Mouse (Mus musculus) neutrophil, adult 59 days (primary cell): ENCODE data around the gene Ccdc142. TPM values are rescaled to one million over a fixed set of nuclear protein-coding genes. Genes with fewer than 3 reads are reported as not detected.

Experiments used
- total RNA-seq, 2 experiments: library from RNA; stranded (reverse); gene quantifications; 1 replicate in 1 of 2; 2 replicates in 1 of 2; pipeline ENCODE4 v1.2.4; 2023

Gene Ccdc142
- 1 to 10 TPM; 4.9 to 7.7 TPM for total RNA-seq

DNA sequence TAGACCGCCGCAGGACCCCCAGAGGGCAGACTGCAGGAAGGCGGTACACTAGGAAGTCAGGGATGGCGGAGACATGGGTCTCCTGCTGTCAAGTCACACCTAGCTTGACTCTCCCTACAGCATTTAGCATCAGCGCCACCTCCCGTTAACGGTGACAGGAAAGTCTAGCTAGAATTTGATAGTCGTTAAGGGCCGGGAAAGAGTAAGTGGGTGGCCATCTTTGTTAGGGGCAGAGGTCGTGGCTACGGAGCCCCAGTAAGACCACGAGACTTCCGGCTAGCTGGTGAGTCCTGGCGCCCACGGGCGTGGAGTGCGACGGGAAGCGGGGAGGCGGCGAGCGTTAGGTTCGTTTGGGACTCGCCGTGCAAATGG is at the start of gene Ccdc142, which contains the start of gene Gm42688:
TSS of gene Ccdc142 (plus strand) at position 286 of the 372 bp plus-strand sequence.
TSS of gene Gm42688 (plus strand) at position 302 of the 372 bp plus-strand sequence.

DNA sequence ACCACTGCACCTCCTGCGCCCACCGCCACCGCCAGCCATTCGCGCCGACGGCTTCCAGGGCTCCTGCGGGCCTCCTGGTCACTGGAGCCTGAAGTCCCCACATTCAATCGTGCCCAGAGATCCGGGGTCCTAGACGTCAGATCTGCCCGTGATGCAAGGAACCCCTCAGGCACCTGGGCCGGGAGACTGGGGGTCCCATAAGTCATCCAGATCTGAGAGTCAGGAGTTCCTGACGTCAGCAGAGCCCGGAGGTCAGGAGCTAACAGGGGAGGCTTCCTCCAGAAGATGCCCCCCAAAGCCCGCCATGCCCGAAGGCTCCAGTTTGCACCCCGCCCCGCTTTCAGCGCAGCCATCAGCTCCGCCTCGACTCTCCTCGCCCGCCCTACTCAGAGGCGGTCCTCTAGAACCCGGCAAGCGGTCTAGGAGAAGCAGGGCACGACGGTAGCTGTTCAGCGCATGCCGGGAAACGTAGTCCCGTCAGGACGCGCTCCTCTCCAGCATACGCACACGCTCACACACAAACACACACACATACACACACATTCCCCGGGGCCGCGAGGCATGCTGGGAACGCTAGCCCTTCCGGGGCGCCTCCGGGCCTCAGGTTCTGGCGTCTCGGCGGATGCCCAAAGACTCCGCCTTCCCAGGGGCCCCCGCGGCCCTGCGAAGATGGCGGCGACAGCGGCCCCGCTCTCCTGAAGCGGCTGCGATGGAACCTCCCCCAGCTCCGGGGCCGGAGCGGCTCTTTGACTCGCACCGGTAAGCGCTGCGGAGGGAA is 47.1 kb upstream of the Ccdc142 start, which contains the start of gene Aup1:
TSS of gene Aup1 (plus strand) at position 448 of the 778 bp plus-strand sequence.

DNA sequence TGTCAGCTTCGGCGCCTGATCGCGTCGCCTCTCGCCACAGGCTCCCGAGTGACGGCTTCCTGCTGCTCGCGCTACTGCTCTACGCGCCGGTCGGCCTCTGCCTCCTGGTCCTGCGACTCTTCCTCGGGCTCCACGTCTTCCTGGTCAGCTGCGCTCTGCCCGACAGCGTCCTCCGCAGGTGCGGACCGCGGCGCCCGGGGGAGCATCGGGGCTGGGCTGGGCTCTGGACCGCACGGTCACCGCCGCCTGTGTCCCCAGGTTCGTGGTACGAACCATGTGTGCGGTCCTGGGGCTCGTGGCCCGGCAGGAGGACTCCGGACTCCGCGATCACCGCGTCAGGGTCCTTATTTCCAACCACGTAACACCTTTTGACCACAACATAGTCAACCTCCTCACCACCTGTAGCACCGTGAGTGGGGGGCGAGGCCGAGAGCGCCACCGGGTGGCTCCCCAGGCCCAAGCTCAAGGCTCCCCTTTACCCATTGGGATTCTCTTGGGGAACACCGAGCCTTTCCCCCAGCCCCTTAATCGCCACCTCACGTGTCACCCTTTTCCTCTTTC is 46.5 kb upstream of the Ccdc142 start, which contains the start of gene Htra2:
TSS of gene Htra2 (minus strand) at position 403 of the 561 bp plus-strand sequence.

DNA sequence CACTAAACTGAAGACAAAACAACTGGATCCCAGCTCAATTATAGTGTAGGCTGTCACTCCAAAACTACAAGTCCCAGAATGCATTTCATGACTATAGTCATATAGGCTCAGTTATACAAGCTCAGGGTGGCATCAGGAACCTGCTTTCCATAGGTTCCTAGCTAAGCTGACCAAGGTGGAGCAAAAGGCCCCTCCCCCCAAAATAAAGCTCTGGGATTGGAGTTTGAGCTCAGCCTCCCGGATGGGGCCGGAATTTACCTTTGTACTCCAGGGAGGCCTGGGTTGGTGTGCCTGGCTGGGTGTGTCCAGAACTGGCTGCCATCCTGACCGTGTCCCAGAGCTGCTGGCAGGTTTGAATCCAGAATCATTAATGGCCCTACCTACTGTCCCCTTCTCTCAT is 43.6 kb upstream of the Ccdc142 start, which contains the start of gene Dqx1:
TSS of gene Dqx1 (plus strand) at position 55 of the 400 bp plus-strand sequence.

DNA sequence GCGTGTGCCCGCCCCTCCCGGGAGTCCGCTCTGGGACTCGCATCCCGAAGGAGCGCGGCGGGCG is 31.3 kb upstream of the Ccdc142 start, which contains the start of gene Tlx2:
TSS of gene Tlx2 (minus strand) at position 47 of the 64 bp plus-strand sequence.

DNA sequence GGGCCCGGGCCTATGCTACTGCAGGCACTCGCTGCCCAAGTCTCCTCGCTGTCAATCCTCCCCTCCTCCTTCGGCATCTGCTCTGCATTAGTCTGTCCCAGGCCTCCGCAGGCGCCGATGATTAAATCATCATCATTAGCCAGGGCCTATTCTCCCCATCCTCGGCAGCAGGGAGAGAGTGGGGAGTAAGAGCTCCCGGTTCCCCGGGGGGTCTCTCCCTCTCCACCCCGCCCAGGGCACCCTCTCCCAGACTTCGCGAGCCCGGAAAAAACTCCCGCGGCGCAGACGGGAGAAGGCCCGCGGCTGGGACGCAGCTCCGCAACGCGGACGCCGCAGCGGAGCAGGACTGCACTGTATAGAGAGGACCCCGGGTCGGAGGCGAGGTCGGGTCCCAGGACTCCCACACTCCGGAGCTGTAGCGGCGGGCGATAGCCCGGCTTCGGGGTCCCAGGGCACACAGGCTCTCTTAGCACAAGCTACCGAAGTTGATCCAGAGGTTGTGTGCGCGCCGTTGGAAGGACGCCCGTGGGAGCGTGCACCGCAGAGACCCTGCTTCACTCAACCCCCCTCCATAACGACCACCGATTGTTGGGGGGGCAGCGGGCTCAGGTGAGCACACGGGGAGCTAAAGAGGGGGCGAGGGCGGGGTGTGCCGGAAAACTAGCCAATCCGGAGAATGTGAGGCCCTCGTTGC is 23.6 kb upstream of the Ccdc142 start, which contains the start of gene Pcgf1:
TSS of gene Pcgf1 (plus strand) at position 240 of the 694 bp plus-strand sequence.

DNA sequence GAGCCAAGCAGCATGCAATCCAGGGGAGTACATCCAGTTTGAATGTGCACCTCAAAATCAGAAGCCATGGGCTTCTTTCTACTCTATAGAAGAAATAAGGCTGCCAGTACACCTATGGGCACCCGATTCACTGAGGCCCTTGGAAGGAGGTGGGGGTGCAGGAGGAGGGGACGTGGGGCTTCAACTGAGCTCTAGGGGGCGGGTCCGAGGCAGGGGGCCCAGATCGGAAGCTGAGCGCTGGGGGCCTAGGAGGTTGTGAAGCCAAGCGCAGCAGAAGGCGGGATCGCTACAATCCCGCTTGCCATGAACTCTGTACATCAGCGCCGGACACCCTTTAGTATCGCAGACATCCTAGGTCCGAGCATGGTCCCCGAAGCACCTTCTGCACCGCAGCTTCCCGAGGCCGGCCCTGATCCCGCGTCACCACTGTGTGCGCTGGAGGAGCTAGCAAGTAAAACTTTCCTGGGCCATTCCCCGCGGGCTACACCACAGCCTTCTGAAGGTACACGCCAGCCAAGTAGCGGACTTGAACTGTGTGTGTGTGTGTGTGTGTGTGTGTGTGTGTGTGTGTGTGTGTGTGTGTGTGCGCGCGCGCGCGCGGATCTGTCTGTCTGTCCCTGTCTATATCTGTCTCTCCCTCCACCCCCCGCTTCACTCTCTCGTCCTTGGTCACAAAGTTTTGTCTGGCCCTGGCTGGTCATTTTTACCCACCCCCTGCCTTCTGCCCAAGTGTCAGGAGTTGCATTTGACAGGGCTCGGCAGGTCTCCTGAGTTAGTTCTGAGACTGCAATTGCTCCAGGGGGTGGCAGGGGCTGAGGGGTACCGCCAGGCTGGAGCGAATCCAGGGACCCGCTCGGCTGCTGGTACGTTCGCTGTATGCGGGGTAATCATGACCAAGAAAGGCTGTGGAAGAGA is 15.0 kb upstream of the Ccdc142 start, which contains the start of gene Lbx2:
TSS of gene Lbx2 (plus strand) at position 247 of the 915 bp plus-strand sequence.

DNA sequence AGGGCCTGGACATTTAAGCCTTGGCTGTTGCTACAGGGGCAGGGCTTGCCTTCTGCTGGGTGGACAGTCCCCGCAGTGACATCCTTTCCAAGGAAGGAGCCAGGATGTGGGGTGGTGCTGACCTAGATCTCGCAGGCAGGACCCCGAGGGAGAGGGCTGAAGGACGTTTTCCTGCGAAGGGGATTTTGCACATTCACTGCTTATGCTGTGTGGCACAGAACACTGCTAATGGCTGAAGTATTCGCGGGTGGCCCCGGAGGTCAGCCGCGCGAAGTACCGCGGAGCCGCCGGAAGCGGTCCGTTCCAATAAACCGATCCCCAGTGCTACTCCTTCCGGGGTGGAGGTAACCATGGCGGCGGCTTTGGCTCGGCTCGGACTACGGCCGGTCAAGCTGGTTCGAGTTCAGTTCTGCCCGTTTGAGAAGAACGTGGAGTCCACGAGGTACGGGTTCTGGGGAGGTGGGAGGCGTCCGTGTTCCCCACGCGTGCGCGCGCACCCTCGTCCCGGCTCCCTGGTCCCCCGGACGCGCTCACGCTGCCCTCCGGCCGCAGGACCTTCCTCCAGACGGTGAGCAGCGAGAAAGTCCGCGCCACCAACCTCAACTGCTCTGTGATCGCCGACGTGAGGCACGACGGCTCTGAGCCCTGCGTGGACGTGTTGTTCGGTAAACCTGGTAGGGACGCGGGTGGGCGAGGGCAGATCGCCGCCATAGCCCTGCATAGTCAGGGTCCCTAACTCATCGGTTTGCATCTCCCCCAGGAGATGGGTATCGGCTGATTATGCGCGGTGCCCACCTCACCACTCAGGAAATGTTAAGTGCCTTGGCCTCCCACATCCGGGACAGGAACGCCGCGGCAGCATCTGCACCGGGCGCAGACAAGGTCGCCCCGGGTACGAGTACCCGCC is 7.6 kb downstream of the Ccdc142 start, which contains the start of gene Mrpl53:
TSS of gene Mrpl53 (plus strand) at position 279 of the 907 bp plus-strand sequence.

DNA sequence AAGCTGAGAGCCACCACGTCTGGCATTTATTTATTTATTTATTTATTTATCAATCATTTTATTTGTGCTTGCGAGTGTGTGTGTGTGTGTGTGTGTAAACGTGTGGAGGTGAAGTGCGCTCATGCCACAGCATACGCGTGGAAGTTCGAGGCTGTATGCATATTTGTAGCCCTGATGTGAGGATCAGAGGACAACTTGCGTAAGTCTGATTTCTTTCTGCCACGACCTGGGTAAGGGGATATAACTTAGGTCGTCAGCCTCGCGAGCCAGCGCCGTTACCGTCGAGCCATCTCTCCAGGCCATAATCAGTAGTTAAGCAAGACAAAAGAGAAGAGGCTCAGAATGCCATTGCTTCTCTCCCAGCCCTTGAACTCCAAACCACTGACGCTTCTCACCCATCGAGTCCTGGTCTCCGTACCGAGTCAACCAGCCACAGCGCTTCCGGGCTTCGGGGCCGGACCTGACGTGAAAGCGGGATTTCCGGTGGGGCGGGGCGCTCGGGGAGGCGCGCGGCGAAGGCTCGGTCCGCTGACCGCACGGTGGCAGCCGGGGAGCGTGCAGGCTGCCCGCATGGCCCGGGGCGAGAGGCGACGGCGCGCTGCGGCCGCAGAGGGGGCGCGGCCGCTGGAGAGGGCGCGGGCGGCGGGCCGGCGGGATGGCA is 13.7 kb downstream of the Ccdc142 start, which contains the start of gene Mogs:
TSS of gene Mogs (plus strand) at position 486 of the 661 bp plus-strand sequence.

DNA sequence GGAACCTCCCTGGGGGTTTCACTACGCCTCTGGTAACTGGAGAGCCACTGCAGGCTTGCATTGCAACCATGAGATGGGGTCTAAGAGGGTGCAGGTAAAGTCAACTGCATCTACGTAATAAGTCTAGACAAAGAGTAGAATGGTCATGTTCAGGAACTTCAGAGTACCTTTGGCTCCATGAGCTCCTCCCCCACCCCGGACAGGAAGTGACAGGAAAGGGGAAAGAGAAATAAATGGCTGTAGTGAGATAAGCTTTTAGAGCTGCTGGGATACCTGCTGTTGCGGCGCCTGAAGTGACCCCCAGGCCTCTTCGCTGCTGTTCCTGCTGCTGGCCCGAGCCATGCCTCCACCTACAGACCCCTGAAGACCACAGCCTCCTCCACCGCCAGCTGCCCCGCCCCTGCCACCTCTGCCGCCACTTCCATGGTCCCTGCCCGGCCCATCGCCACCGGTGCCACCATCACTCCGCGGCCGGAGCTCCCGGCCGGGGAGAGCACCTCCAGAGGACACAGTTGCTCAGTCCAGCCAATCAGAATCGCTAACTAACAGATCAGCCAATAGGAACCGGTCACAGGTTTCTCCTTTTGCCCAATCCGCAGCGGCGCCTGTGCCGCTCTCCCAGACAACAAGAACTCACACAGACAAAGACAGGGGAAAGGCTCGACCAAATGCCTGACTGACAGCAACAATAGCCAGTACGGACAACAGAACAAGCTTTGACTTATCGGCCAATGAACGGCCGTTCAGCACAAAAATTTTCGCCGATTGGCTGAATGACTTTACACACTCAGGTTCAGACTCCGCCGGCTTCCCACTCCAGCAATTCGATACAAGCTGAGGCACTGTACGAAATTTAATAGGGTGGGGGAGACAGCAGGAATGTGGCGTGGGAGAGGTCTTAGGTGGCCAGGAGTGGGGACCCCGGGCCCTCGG is 19.8 kb downstream of the Ccdc142 start, which contains the start of gene Wbp1:
TSS of gene Wbp1 (minus strand) at position 630 of the 933 bp plus-strand sequence.

DNA sequence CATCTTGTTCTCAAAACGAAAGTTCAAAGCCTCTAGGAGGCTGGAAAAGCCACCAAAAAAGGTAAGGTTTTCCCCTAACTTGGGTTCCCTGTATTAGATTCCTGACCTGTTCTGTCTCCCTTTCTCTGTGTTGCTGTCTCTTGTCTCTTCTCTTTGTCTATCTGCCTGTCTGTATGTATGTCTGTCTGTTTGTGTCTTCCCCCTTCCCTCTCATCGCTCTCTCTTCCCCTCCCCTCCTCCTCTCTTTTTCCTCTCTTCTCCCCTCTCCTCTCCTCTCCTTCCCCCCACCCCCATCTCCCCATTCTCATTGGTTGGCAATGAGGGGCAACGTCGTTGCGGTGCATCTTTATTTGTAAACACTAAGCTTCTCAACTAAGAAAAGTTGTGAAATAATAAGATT is 23.9 kb downstream of the Ccdc142 start, which contains the start of gene Ino80b:
TSS of gene Ino80b (minus strand) at position 101 of the 400 bp plus-strand sequence.

DNA sequence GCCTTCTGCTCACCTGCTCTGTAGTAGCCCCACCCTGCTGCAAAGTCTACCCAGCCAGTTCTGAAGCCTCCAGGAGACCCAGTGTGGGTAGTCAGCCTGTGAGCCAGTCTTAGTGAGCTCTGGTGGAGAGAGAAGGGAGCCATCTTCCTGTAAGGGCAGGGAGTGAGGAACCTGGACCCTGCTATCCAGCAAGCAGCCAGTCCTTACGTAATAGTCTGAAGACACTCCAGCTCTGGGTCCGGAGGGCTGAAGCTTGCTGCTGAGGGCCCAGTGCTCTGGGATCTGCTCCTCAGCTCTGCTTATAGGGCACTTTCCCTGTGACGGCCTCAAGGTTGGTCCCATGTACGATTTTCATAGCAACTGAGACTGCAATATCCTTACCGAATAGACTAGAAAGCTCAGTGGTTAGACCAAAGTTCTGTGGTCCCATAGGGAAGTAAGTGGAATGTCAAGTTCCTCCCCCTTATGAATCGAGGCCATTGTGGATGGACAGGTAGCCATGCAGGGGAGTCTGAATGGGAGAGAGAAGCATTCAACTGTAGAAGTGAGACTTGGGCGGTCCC is 33.6 kb downstream of the Ccdc142 start, which contains the start of gene Rtkn:
TSS of gene Rtkn (plus strand) at position 513 of the 563 bp plus-strand sequence.

DNA sequence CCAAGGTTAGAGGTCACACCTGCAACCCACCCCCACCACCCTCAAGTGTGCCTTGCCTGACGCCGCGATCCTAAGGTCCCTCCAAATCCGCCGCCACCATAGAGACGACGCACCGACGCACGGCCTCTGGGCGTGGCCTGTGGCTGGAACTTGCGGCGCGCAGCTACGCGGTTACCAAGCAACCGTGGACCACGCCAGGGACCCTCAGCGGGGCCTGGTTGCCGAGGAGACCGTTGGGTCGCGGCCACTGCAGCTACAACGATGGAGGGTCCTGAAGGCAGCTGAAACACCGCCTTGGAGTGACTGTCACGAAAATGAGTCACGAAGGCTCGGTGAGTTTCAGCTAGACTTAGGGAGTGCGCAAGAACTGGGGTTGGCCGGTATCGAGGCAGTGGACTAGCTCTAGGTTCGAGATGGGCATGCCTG is 54.9 kb downstream of the Ccdc142 start, which contains the start of the genes Wdr54 and 1700003E16Rik:
TSS of gene Wdr54 (minus strand) at position 139 of the 426 bp plus-strand sequence.
TSS of gene 1700003E16Rik (plus strand) at position 146 of the 426 bp plus-strand sequence.

Other genes starting within 250 kb of the Ccdc142 start
- gene Sema4f, start 161.8 kb upstream of the Ccdc142 start, total RNA-seq, result 10 to 100 TPM; 26.6 to 30.3 TPM
- gene M1ap, start 154.7 kb upstream of the Ccdc142 start, total RNA-seq, result 1 to 10 TPM; 2.8 to 3.6 TPM
- gene Dok1, start 68.1 kb upstream of the Ccdc142 start, total RNA-seq, result 10 to 100 TPM; 25.4 to 32.9 TPM
- gene Loxl3, start 67.4 kb upstream of the Ccdc142 start, total RNA-seq, result under 1 TPM; 0.33 to 0.64 TPM
- 100 to 1,000 TPM; 211 to 234 TPM for gene Aup1, start 47.1 kb upstream of the Ccdc142 start, total RNA-seq
- gene Htra2, start 46.3 kb upstream of the Ccdc142 start, total RNA-seq, result 10 to 100 TPM; 46.8 to 56.0 TPM
- gene Dqx1, start 43.8 kb upstream of the Ccdc142 start, total RNA-seq, result 1 to 10 TPM; 5.6 to 5.9 TPM
- gene Tlx2, start 31.3 kb upstream of the Ccdc142 start, total RNA-seq, result not detected
- 10 to 100 TPM; 14.6 to 19.6 TPM for gene Pcgf1, start 23.7 kb upstream of the Ccdc142 start, total RNA-seq
- gene Lbx2, start 15.2 kb upstream of the Ccdc142 start, total RNA-seq, result under 1 TPM in 1 of 2 experiments, not detected in 1; 0.60 TPM
- gene Gm42688, start within 50 bp of the Ccdc142 start, total RNA-seq, result 1 to 10 TPM; 4.2 to 4.9 TPM
- 10 to 100 TPM; 23.8 to 24.2 TPM for gene Mrpl53, start 7.4 kb downstream of the Ccdc142 start, total RNA-seq
- 10 to 100 TPM; 30.9 to 31.2 TPM for gene Mogs, start 13.9 kb downstream of the Ccdc142 start, total RNA-seq
- 10 to 100 TPM; 31.6 to 34.0 TPM for gene Wbp1, start 20.0 kb downstream of the Ccdc142 start, total RNA-seq
- gene Ino80b, start 23.8 kb downstream of the Ccdc142 start, total RNA-seq, result 10 to 100 TPM; 16.4 to 22.2 TPM
- gene Rtkn, start 33.9 kb downstream of the Ccdc142 start, total RNA-seq, result under 1 TPM; 0.46 to 0.78 TPM
- not detected for gene Wdr54, start 54.8 kb downstream of the Ccdc142 start, total RNA-seq
- gene 1700003E16Rik, start 54.8 kb downstream of the Ccdc142 start, total RNA-seq, result not detected
- gene Dctn1, start 64.3 kb downstream of the Ccdc142 start, total RNA-seq, result 100 to 1,000 TPM; 113 to 130 TPM
- not detected for gene Slc4a5, start 118.2 kb downstream of the Ccdc142 start, total RNA-seq
- gene Mthfd2, start 224.3 kb downstream of the Ccdc142 start, total RNA-seq, result 10 to 100 TPM; 18.9 to 26.7 TPM
- gene Mob1a, start 224.4 kb downstream of the Ccdc142 start, total RNA-seq, result 100 to 1,000 TPM; 153 to 159 TPM
- 10 to 100 TPM; 14.0 to 15.7 TPM for gene Bola3, start 247.5 kb downstream of the Ccdc142 start, total RNA-seq